Mouse (Mus musculus): ENCODE data around the gene Zdhhc7. TPM values are rescaled to one million over a fixed set of nuclear protein-coding genes. Genes with fewer than 3 reads are reported as not detected.

Zdhhc7 gene
- 10 to 100 TPM; 21.9 to 28.4 TPM for total RNA-seq (2021)
- long read RNA-seq, experiment 1, transcript Zdhhc7-201 (8 exons, 3,069 nt): major isoform, 18 of 26 reads
- long read RNA-seq, experiment 1, partial matches to known transcripts: 2 of 26 reads
- long read RNA-seq, experiment 1, other reads (novel, unspliced or antisense): 5 of 26 reads
- long read RNA-seq, experiment 2, transcript Zdhhc7-201 (8 exons, 3,069 nt): major isoform, 27 of 41 reads
- long read RNA-seq, experiment 2, partial matches to known transcripts: 1 of 41 reads
- long read RNA-seq, experiment 2, other reads (novel, unspliced or antisense): 12 of 41 reads

DNA sequence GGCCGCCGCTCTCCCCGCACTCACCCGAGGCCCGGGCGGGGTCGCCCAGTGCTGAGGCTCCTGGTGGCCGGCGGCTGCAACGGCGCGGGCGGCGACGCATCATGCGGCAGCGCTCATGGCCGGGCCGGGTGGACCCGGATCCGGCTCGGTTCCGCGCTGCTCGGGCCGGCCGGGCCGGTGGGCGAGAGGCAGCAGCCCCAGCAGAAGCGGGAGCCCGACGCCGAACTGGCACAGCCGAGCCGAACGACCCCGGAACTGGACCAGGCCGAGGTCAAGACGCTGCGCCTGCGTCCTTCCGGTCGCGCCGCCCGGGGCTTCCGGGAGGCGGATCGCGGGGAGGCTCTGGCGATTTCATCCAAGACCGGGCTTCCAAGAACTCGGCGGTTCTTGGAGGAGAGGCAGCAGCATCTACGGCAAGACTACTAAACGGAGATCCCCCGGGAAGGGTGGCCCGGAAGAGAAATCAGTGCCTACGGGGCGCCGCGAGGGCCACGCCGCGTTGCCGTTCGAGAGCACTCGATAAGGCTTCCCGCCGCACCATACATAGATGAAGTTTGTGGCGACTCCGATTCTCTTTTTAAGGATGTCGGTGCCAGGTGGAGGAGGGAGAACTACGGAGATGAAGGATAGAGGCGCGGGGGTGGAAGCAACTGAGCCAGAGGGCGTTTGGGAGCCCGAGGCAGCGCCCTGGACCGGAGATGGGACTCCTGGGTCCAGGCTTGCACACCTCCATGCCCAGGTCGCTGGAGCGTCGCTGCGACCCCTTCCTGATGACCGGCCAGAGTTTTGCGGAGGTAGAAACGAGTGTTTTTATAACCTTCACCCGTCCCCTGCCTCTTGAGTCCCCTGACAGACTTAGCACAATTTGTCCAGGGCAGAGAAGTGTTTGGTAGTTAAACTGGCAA is at the start of gene Zdhhc7:
Gene Zdhhc7 (minus strand): TSS at position 415 of the 905 bp plus-strand sequence.
- DNase-seq: peak; percentile 75 to 79
- intact Hi-C loops (cut with DNase I): no loop called here

GRCm38 (mm10) chr8:120150028-120150427 is 48.7 kb upstream of the Zdhhc7 start:
- no peak for DNase-seq
- intact Hi-C loops (cut with DNase I): no loop called here

- intact Hi-C loops (cut with DNase I): no loop called here
- no peak for DNase-seq
Observed at GRCm38 (mm10) chr8:120146051-120146450, 44.8 kb upstream of the Zdhhc7 start.

DNA sequence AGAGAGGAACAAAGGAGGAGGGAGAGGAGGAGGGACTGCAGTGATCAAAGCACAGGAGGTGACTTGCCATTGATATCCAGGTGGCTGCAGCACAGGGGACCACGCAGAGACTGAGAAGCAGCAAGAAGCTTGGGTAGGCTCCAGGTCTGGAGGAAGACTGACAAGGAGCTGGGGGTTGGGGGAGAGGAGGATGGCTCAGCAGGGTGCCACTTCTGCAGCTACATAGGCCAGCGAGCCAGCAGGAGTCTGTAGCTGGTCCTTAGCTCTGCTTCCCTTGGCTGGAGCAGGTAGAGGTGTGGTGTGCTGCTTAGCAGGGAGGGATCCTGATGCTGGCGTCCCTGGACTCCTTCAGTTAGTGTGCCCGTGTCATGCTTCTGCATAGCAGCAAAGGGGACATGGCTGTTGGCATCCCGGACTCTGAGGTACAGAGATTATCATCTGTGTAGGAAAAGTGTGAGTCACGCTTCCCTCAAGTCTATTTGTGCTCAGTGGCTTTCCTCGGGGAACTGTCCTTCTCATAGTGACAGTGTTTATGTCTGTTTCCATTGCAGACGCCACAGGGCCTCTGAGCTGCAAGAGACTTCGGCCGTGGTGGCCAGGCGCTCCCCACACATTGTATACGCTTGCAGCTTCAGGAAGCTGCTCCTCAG is 43.5 kb upstream of the Zdhhc7 start:
- DNase-seq: no peak
- intact Hi-C loops (cut with DNase I): no loop called here

GRCm38 (mm10) chr8:120143911-120144651 is 42.8 kb upstream of the Zdhhc7 start:
- DNase-seq: no peak
- intact Hi-C loops (cut with DNase I): no loop called here

GRCm38 (mm10) chr8:120140769-120141168 is 39.5 kb upstream of the Zdhhc7 start:
- DNase-seq: no peak
- intact Hi-C loops (cut with DNase I): no loop called here

GRCm38 (mm10) chr8:120138958-120139357 is 37.7 kb upstream of the Zdhhc7 start:
- intact Hi-C loops (cut with DNase I): no loop called here
- no peak for DNase-seq

GRCm38 (mm10) chr8:120136618-120137017 is 35.3 kb upstream of the Zdhhc7 start:
- intact Hi-C loops (cut with DNase I): no loop called here
- peak; percentile 35 to 42 for DNase-seq

DNA sequence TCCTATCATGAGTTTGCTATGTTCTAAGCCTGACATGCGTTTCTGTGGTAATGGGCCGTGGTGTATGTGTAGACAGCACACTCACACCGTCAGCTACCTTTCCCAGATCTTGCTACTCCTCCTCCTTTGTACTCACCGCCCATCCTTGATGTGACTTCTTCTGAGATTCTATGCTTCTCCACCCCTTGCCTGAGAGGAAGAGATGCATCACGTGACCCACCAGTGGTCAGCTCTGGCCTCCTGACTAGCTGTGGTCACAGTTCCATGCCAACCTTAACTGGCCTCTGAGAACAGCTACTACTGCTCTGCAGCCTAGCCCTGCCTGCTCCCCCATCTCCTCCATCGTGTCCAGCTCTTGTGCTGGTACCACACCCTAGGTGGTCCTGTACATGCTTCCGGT is 34.4 kb upstream of the Zdhhc7 start:
- intact Hi-C loops (cut with DNase I): no loop called here

DNA sequence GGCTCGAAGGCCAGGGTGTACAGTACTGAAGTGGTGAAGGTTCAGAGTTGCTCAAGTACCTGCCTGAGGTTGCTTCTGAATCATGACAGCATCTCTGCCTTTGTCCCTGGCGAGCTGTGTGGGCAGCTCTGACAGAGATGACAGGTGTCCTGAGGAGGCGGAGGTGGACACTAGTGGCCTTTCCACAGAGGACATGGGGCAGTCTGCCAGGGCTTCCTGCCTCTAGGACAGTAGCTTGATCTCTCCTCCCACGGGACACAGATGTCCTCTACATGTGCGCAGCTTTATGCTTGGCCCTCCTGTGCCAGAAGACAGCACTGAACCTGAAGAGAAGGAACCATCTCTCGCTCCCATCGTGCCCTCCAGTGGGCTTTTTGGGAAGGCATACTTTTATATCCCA is 31.9 kb upstream of the Zdhhc7 start:
- intact Hi-C loops (cut with DNase I): no loop called here
- no peak for DNase-seq

More for the DNA sequence above, 34.4 kb upstream of the Zdhhc7 start:
- no peak for DNase-seq

DNA sequence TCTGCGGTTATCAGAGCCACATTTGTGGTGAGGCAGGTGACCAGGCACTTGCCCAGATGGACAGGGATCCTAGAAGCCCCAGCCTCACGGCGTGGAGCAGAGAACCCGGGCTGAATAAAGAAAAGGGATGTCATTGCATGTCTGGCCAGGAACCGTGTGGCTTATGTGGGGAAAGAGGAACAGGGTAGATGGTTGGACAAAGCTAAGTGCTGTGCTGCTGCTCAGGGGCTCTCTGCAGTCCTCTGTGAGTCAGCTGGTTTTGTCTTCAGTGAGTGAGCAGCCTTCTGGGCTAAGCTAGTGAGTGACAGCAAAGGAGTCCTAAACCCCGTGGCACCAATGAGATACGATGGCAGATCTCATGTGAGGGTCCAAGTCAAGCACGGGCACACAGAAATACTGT is 29.9 kb upstream of the Zdhhc7 start:
- intact Hi-C loops (cut with DNase I): no loop called here
- no peak for DNase-seq

DNA sequence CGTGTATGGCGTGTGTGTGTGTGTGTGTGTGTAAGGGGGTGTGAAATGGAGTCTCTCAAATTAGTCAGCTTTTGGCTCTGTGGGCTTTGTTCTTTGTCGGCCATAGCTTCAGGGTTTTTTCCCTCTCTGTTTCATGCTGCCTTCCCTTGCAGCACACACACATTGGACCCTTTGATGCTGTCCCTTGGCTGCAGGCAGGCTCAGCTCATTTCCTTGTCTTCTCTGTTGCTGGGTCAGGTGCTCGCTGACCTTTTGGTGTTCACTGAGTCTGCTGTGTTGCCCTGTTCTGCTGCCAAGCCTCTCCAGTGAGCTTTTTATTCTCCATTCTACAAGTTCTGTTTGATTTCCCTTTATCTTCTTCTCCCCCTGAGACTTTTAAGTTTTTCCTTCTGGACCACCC is 28.3 kb upstream of the Zdhhc7 start:
- intact Hi-C loops (cut with DNase I): no loop called here

DNA sequence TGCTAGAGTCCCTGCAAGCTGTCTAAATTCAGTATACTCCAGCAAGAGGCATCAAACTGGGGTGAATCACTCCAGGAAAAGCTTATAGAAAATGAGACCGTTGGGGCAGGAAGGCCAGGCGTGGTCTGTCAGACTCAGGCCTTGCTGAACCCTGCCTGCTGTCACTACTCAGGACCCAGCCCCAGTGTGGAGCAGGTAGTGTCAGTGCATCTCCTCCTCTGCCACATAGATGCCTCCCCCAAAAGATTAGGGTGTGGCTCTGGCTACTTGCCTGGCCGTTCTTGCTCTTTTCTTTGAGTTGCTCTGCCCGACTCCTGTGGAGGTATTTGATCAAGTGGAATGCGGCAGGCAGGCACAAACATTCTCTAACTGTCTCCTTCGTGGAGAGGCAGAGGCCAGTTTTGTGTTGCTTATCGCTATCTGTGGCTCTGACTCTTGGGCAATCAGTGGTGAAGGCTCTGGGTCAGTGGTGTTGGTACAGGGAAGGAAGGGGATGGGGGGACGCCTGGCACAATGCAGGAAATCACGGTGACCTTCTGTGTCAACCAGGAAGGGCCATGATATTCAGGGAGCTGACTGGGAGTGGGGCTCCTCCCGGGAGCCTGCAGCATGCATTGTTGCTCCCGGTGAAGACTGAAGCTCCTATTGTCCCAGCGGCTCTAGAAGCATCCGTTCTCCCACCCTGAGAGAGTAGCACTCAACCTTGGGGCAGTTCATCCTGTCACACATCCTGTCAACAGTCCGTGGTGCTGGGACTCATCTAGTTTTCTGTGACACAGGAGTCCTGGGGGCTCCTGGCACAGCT is 25.3 kb upstream of the Zdhhc7 start:
- intact Hi-C loops (cut with DNase I): no loop called here
- no peak for DNase-seq

More for the DNA sequence above, 28.3 kb upstream of the Zdhhc7 start:
- no peak for DNase-seq

GRCm38 (mm10) chr8:120124836-120125389 is 23.6 kb upstream of the Zdhhc7 start:
- intact Hi-C loops (cut with DNase I): no loop called here
- no peak for DNase-seq

DNA sequence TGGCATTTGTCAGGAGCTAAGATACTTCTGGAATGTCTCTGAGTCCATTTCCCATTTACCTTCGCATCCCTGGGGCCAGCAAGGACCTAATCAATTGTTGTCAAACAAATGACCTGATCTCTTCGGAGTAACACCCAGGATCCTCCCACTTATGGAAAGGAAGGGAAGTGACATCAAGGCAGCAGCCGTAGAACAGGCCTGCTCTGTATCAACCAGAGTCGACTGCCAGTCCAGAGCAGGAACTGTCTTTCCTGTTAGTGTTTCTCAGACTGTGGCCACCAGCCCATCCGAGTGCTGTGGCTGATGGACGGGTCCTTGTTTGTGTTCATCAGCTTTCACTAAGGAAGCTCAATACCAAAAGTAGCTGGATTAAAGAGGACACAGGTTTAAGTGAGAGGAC is 23.0 kb upstream of the Zdhhc7 start:
- intact Hi-C loops (cut with DNase I): no loop called here
- DNase-seq: no peak

DNA sequence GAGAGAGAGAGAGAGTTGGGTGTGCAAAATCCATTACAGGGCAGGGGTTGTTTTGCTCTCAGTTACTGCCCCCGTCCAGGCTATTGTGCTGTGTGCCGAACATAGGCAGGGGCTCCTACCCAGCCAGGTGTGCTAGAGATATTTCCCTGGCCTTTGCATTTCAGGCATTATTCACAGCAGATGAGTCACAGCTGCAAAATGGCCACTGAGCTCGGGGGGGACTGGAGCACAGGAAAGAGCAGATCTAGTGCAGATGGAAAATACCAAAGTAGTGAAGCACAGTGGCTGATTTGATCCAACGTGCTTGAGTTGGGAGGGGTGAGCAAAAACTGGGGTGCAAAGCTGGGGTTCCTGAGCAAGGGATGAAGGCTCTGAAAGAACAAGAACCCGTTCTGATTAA is 19.7 kb upstream of the Zdhhc7 start:
- no peak for DNase-seq
- intact Hi-C loops (cut with DNase I): no loop called here

GRCm38 (mm10) chr8:120119931-120120330 is 18.6 kb upstream of the Zdhhc7 start:
- intact Hi-C loops (cut with DNase I): no loop called here
- no peak for DNase-seq

- no peak for DNase-seq
- intact Hi-C loops (cut with DNase I): no loop called here
Observed at GRCm38 (mm10) chr8:120119429-120119828, 18.1 kb upstream of the Zdhhc7 start.

- intact Hi-C loops (cut with DNase I): no loop called here
- DNase-seq: no peak
Observed at GRCm38 (mm10) chr8:120118847-120119246, 17.6 kb upstream of the Zdhhc7 start.

Data from gastrocnemius, postnatal 36 days (tissue).